Mouse (Mus musculus) urinary bladder, adult 2 months (tissue): ENCODE data around the gene Ctbs. TPM values are rescaled to one million over a fixed set of nuclear protein-coding genes. Genes with fewer than 3 reads are reported as not detected.
"Not testable (repeated sequence)": the region's sequence is repeated elsewhere in the genome, so short reads cannot be mapped to it uniquely, and the experiment has no call there.

Experiments
- DNase-seq: peaks from one replicate; pipeline ENCODE4 v3.0.0; 2022; ENCODE audit warnings: low spot score
- polyA plus RNA-seq: library from polyadenylated mRNA; depleted of rRNA; stranded (reverse); fragments of >200 nt; gene quantifications from 2 replicates; pipeline ENCODE4 v1.2.3, GENCODE M21; 2012; rRNA removed

Ctbs gene
- polyA plus RNA-seq = 6.2 and 6.7 TPM in 2 replicates

- DNase-seq = no peak
Observed at GRCm38 (mm10) chr3:146449745-146450250, at the start of gene Ctbs. Gene Ctbs, plus strand, starts transcription at chr3:146449795.

DNA sequence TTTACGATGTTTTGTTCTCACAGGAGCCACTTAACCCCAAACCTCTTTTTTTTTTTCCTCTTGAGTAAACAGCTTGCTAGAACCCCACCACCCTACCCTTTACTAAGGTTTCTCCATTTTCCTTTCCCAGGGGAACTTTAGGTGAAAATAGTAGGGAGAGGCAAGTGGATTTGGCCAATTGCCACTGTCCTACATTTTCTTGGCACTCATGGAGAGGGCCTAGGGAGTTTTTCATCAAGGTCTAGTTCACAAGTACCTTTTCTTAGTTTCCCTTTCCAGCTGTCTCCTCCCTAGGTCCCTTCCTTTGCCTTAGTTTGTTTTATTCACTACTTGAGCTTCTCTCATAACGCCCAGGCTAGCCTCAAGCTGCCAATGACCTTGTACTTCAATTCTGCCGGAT, 45.8 kb upstream of the Ctbs start:
- DNase-seq = no peak

- DNase-seq = peak; percentile 100
Observed at GRCm38 (mm10) chr3:146404311-146405201, 45.0 kb upstream of the Ctbs start, which contains the start of gene Ssx2ip. Gene Ssx2ip, plus strand, starts transcription at chr3:146404642.

DNA sequence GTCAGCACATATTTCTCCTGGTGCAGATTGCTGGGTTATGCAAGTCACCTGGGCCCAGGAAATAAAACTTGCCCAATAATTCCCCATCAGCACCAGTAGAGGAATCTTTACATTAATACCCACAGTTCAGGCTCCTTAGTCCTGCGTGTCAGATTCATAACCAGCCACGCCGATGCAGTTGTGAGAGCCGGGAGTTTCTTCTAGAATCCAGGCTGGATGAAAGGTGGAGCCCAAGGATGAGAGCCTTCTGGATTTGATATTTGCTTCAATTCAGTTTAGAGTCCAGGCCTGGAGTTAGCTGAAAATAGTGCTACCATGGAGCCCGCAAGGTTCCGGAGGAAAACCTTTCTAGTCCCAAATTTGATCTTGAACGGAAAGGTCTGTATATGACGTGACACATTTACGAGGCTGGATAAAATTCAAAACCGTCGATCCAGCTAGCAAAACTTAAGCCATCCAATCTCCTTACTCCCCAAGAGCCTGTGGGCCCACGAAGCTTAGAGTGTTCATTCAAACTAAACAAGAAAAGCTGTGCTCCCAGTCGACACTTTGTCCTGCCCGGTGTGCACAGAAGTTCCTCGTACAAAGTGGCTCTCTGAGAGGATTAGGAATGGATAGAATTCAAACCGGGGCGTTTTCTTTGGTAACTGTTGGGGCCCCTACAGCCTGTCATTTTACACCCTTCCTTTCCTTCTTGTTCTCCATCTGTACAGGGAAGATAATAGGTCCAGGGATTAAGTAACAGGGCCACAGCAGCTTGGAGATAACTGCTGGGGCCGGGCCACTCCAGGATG, 44.2 kb upstream of the Ctbs start:
- no peak for DNase-seq

DNA sequence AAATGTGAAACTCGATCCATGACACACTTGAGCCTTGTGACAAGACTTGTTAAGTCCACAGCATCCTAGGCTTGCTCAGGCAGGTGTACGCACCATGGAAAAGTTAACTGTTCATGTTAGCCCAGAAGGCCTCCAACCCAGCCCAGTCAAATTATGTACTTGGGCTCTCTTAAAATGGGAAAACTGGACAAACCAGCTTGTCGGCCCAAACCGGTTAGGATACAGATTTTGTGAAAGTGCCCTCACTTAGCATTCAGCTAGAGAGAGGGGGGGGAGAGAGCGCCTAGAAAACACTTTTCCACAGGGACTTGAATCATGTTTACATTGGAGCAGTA, 43.6 kb upstream of the Ctbs start:
- no peak for DNase-seq

GRCm38 (mm10) chr3:146407086-146407721, 42.4 kb upstream of the Ctbs start:
- no peak for DNase-seq

- DNase-seq = no peak
Observed at GRCm38 (mm10) chr3:146410114-146410513, 39.5 kb upstream of the Ctbs start.

DNA sequence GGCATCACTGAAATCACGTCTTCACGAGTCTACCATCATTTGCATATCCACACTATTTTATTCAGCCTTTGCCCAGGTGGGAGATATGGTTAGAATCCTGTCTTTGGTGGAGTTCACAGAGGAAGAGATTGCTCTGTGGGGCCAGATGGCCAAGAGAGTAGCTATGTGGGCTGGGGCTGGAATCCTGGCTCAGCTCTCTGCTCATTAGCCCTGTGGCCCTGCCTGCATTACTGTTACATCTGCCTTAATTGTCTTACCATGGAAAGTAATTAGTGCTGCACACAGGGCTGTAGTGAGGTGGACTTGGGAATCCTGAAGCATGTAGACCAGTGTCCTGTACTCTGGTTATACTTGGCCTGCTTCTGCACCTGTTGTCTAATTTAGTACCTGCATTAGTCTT, 37.6 kb upstream of the Ctbs start:
- DNase-seq = no peak

GRCm38 (mm10) chr3:146412480-146412879, 37.1 kb upstream of the Ctbs start:
- DNase-seq = no peak

GRCm38 (mm10) chr3:146413016-146413415, 36.6 kb upstream of the Ctbs start:
- DNase-seq = no peak

DNA sequence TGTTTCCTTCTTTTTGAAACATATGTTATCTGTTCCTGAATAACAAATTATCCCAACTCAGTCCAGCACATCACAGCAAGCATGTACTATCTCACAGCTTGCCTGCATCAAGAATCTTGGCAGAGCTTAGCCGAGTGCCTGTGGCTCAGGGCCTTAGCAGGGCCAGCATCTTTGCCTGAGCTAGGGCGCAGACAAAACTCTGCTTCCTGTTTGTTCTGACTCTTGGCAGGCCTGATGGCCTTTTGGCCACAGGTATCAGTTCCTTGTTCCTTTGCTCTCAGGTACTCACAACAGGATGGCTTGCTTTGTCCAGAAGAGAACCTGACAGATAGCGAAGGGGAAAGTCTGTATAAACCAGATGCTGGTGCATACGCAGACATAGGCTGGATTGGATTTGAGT, 35.6 kb upstream of the Ctbs start:
- no peak for DNase-seq

GRCm38 (mm10) chr3:146414555-146414954, 35.0 kb upstream of the Ctbs start:
- DNase-seq = no peak

DNA sequence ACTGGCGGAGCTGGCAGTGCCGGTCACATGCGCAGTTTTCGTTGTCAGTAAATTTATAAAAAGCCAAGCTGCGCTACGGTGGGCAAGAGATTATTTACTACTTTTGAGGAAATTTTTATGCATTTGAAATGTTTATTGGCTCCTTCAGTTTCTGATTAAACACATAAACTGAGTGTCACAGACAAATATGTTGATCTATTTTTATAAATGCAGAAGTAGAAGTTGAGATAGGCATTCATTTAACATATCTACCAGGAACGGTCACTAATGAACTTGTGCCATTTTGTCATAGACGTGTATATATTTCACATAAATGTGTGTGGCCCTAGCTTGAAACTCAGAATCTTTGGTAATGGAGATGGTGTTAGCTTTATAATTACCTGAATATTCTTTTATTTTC, 31.7 kb upstream of the Ctbs start:
- DNase-seq = no peak

GRCm38 (mm10) chr3:146418901-146419300, 30.7 kb upstream of the Ctbs start:
- DNase-seq = no peak

GRCm38 (mm10) chr3:146419534-146419933, 30.1 kb upstream of the Ctbs start:
- DNase-seq = no peak

GRCm38 (mm10) chr3:146419992-146420537, 29.5 kb upstream of the Ctbs start:
- DNase-seq = no peak

DNA sequence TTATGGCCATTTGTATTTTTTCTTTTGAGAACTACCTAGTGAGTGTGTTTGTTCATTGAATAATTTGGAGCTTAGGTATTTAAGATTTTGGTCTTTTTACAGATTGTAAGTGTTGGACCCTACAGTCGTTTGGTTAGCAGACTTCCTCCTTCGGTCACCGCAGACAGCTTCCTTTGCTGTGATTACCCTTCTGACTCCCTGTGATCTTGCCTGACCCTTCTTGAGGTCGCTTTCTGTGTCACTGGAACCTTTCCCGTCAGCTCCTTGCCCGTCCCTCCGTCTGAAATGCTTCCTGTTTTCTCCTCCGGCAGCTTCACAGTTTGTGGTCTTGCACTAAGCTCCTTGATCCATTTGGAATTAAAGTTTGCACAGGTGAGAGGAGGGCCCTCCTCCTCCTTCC, 27.8 kb upstream of the Ctbs start:
- DNase-seq = no peak

- DNase-seq = no peak
Observed at GRCm38 (mm10) chr3:146423710-146424109, 25.9 kb upstream of the Ctbs start.

- no peak for DNase-seq
Observed at GRCm38 (mm10) chr3:146424306-146424900, 25.2 kb upstream of the Ctbs start.

GRCm38 (mm10) chr3:146425902-146426301, 23.7 kb upstream of the Ctbs start:
- DNase-seq = no peak

DNA sequence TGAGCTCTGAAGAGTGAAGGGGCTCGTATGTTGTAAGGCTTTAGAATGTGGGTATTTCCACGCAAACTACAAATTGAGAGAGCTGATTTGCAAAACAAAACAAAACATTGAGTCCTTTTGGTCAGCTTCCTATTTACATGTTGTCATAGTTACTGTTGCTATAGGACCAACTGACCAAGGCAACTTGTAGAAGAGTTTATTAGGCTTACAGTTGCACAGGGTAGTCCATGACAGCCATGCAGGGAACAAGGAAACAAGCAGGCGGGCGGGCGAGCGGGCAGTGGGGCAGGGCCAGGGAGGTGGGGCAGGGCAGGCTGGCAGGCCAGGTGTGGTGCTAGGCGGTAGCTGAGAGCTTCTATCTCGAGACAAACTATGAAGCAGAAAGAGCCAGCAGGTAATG, 23.1 kb upstream of the Ctbs start:
- no peak for DNase-seq

DNA sequence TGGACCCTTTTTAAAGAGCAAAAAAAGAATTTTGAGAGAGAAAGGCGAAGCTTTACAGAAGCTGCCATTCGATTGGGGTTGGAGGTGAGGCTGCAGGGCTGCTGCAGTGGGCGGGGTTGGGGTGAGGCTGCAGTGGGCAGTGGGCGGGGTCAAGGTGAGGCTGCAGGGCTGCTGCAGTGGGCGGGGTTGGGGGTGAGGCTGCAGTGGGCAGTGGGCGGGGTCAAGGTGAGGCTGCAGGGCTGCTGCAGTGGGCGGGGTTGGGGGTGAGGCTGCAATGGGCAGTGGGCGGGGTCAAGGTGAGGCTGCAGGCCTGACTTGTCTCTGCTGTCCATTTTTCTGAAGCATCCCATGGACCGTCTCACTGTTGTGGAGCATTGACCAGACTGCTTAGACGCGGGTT, 16.5 kb upstream of the Ctbs start:
- not testable (repeated sequence) for DNase-seq
